Mouse (Mus musculus): ENCODE data around the gene Adra2a. TPM values are rescaled to one million over a fixed set of nuclear protein-coding genes. Genes with fewer than 3 reads are reported as not detected.

Gene Adra2a
- polyA plus RNA-seq, 1 experiment from 2014 or later, result 2.0 TPM

- Histone ChIP-seq H3K4me1 (replicated peaks; ENCODE audit: control insufficient read depth, insufficient read depth, low read length) (no peaks in the 10 kb centered on the region), H3K4me2 (ENCODE audit: low read depth, low read length, severe bottlenecking) (no peak overlapping the region), H3K9me3 (ENCODE audit: control insufficient read depth, low read length) (no peaks in the 10 kb centered on the region), H3K4me3 (ENCODE audit: low read depth, low read length) (no peak overlapping the region), H3K27me3 (ENCODE audit: control insufficient read depth, insufficient read depth, low read length) (no peaks in the 10 kb centered on the region), H3K9ac (ENCODE audit: low read length) (no peak overlapping the region), H3K27ac (ENCODE audit: low read depth, low read length) (no peak overlapping the region), H3K36me3 (ENCODE audit: control insufficient read depth, insufficient read depth, low read length) (no peaks in the 10 kb centered on the region)
- no peak for DNase-seq (ENCODE audit: low spot score)
- WGBS, result 87% methylated on average over 7 of the region's 7 CpGs
- ATAC-seq (replicated peaks; ENCODE audit: low FRiP score), result no peak
These were observed 24.5 kb downstream of the Adra2a start for GRCm38 (mm10) chr19:54068447-54068846.

GRCm38 (mm10) chr19:54070521-54070920 is 26.6 kb downstream of the Adra2a start:
- Histone ChIP-seq H3K4me1 (replicated peaks; ENCODE audit: control insufficient read depth, insufficient read depth, low read length) (no peaks in the 10 kb centered on the region), H3K27me3 (ENCODE audit: control insufficient read depth, insufficient read depth, low read length) (no peaks in the 10 kb centered on the region), H3K4me2 (ENCODE audit: low read depth, low read length, severe bottlenecking) (no peak overlapping the region), H3K36me3 (ENCODE audit: control insufficient read depth, insufficient read depth, low read length) (no peaks in the 10 kb centered on the region), H3K4me3 (ENCODE audit: low read depth, low read length) (no peak overlapping the region), H3K27ac (ENCODE audit: low read depth, low read length) (no peak overlapping the region), H3K9me3 (ENCODE audit: control insufficient read depth, low read length) (no peaks in the 10 kb centered on the region), H3K9ac (ENCODE audit: low read length) (no peak overlapping the region)
- 86% methylated on average over 5 of the region's 5 CpGs for WGBS
- DNase-seq (ENCODE audit: low spot score), result no peak
- no peak for ATAC-seq (replicated peaks; ENCODE audit: low FRiP score)

DNA sequence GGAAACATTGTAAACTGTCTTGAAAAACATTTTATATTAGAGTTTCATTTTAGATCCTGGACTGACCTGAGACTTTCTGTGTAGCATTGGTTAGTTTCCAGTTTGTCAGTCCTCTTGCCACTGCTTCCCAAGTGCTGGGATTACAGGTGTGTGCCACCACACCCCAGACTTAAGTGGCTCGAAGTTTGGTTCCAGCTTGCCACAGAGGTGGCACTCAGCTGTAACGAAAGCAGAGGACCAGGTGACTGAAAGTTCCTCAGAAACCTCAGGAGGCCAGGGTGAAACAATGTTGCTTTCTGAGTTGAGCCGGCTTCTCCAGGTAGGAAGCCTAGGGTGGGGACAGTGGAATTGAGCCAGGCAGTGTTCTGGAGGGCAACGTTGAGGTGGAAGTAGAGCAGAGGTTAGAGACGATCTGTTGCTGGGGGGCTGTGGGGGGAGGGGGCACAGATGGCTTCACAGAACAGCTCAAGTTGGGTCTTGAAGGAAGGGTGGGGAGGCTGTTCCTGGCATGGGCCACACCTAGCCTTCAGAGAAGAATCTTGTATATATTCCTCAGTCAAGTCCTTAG is 28.4 kb downstream of the Adra2a start:
- ATAC-seq (replicated peaks; ENCODE audit: low FRiP score) (no peak), DNase-seq (ENCODE audit: low spot score) (no peak)
- Histone ChIP-seq H3K4me2 (ENCODE audit: low read depth, low read length, severe bottlenecking) (no peak overlapping the region), H3K9ac (ENCODE audit: low read length) (no peak overlapping the region), H3K9me3 (ENCODE audit: control insufficient read depth, low read length) (no peaks in the 10 kb centered on the region), H3K36me3 (ENCODE audit: control insufficient read depth, insufficient read depth, low read length) (no peaks in the 10 kb centered on the region), H3K4me3 (ENCODE audit: low read depth, low read length) (no peak overlapping the region), H3K27me3 (ENCODE audit: control insufficient read depth, insufficient read depth, low read length) (no peaks in the 10 kb centered on the region), H3K27ac (ENCODE audit: low read depth, low read length) (no peak overlapping the region), H3K4me1 (replicated peaks; ENCODE audit: control insufficient read depth, insufficient read depth, low read length) (peaks cover 2% of the 10 kb centered on the region; the same call in 1 of the 2 replicates)
- 83% methylated on average over 5 of the region's 5 CpGs for WGBS

DNA sequence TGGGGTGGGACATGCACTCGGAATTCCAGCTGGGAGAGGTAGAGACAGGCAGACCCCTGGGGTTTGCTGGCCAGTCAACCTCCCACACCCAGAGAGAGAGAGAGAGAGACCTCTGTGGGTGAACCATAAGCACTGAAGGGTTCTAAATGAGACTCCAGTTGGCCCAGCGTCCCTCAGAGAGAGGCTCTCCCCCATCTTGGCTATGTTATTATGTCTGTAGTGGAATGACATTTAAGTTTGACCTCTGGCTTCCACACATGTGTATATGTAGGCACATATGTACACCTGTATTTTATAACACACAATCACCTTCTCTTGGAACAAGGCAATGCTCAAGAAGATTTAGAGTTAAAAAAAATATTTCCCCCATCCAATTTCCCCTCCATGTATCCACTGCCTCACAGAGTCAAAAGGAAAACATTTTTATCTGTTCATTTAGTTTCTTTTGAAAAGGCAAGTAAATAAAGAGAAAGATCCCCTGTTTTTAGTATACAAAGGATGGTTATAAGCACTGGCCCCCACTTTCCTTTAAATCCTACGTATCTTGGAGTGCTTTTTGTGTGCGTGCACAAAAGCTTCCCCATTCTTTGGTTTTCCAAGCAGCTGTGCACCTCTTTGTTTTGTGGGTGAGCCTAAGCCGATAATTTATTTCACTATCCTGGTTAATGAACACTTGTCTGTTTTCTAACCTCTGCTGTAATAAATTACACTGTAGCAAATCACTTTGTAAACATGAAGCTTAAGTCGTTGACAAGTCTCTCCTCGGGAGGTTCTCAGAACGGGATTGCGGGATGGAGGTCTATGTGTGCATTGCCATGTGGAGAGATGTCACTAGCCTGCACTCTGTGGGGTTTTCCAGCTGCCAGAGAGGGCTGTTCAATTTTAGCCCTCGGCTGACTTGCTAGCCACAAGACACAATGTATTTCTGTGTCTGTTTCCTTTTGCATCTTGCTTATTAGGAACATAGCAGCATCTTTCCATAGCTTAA is 32.7 kb downstream of the Adra2a start:
- Histone ChIP-seq H3K27ac (ENCODE audit: low read depth, low read length) (no peak overlapping the region), H3K4me2 (ENCODE audit: low read depth, low read length, severe bottlenecking) (no peak overlapping the region), H3K9me3 (ENCODE audit: control insufficient read depth, low read length) (no peaks in the 10 kb centered on the region), H3K27me3 (ENCODE audit: control insufficient read depth, insufficient read depth, low read length) (no peaks in the 10 kb centered on the region), H3K36me3 (ENCODE audit: control insufficient read depth, insufficient read depth, low read length) (no peaks in the 10 kb centered on the region), H3K4me3 (ENCODE audit: low read depth, low read length) (no peak overlapping the region), H3K9ac (ENCODE audit: low read length) (no peak overlapping the region), H3K4me1 (replicated peaks; ENCODE audit: control insufficient read depth, insufficient read depth, low read length) (peaks cover 2% of the 10 kb centered on the region; the same call in 1 of the 2 replicates)
- ATAC-seq (replicated peaks; ENCODE audit: low FRiP score), result no peak
- DNase-seq (ENCODE audit: low spot score), result no peak
- WGBS, result 25% methylated on average over 10 of the region's 10 CpGs

- H3K27ac ChIP-seq (ENCODE audit: low read depth, low read length), result no peak overlapping the region
- peaks cover 2% of the 10 kb centered on the region; the same call in 1 of the 2 replicates for H3K4me1 ChIP-seq (replicated peaks; ENCODE audit: control insufficient read depth, insufficient read depth, low read length)
- H3K27me3 ChIP-seq (ENCODE audit: control insufficient read depth, insufficient read depth, low read length), result no peaks in the 10 kb centered on the region
- H3K36me3 ChIP-seq (ENCODE audit: control insufficient read depth, insufficient read depth, low read length), result no peaks in the 10 kb centered on the region
- 91% methylated on average over 9 of the region's 9 CpGs for WGBS
- H3K9me3 ChIP-seq (ENCODE audit: control insufficient read depth, low read length), result no peaks in the 10 kb centered on the region
- H3K9ac ChIP-seq (ENCODE audit: low read length), result no peak overlapping the region
- H3K4me2 ChIP-seq (ENCODE audit: low read depth, low read length, severe bottlenecking), result no peak overlapping the region
- no peak overlapping the region for H3K4me3 ChIP-seq (ENCODE audit: low read depth, low read length)
- DNase-seq (ENCODE audit: low spot score) (no peak), ATAC-seq (replicated peaks; ENCODE audit: low FRiP score) (no peak)
These were observed 37.4 kb downstream of the Adra2a start for GRCm38 (mm10) chr19:54081303-54081702.

- no peaks in the 10 kb centered on the region for H3K9me3 ChIP-seq (ENCODE audit: control insufficient read depth, low read length)
- WGBS, result 87% methylated on average over 9 of the region's 9 CpGs
- H3K4me3 ChIP-seq (ENCODE audit: low read depth, low read length), result no peak overlapping the region
- H3K4me2 ChIP-seq (ENCODE audit: low read depth, low read length, severe bottlenecking), result no peak overlapping the region
- H3K27me3 ChIP-seq (ENCODE audit: control insufficient read depth, insufficient read depth, low read length), result no peaks in the 10 kb centered on the region
- H3K36me3 ChIP-seq (ENCODE audit: control insufficient read depth, insufficient read depth, low read length), result no peaks in the 10 kb centered on the region
- DNase-seq (ENCODE audit: low spot score), result no peak
- no peak overlapping the region for H3K9ac ChIP-seq (ENCODE audit: low read length)
- H3K4me1 ChIP-seq (replicated peaks; ENCODE audit: control insufficient read depth, insufficient read depth, low read length), result peaks cover 1% of the 10 kb centered on the region; the same call in 1 of the 2 replicates
- ATAC-seq (replicated peaks; ENCODE audit: low FRiP score), result no peak
- H3K27ac ChIP-seq (ENCODE audit: low read depth, low read length), result no peak overlapping the region
These were observed 37.8 kb downstream of the Adra2a start for GRCm38 (mm10) chr19:54081716-54082165.

DNA sequence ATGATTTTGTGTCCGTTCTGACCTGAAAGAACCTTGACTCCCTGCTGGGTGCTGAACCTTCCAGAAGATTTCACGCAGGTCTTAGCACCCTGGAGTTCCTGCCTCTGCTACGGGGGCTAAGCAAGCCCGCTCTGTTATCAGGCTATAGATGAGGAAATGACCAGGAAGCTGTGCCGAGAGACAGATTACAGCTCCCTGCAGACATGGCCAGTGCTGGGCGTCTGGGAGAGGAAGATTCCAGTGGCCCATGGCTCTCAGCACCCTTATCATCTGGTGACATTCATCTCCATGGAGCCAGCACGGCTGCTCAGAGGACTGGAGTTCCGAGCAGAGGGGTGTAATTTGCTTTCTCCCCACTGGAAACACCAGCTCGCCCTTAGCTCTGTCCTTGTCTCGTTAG is 43.4 kb downstream of the Adra2a start:
- 76% methylated on average over 10 of the region's 10 CpGs for WGBS
- DNase-seq (ENCODE audit: low spot score) (no peak), ATAC-seq (replicated peaks; ENCODE audit: low FRiP score) (no peak)
- no peaks in the 10 kb centered on the region for H3K36me3 ChIP-seq (ENCODE audit: control insufficient read depth, insufficient read depth, low read length)
- H3K9me3 ChIP-seq (ENCODE audit: control insufficient read depth, low read length), result no peaks in the 10 kb centered on the region
- H3K4me2 ChIP-seq (ENCODE audit: low read depth, low read length, severe bottlenecking), result no peak overlapping the region
- H3K9ac ChIP-seq (ENCODE audit: low read length), result no peak overlapping the region
- H3K27ac ChIP-seq (ENCODE audit: low read depth, low read length), result no peak overlapping the region
- H3K4me3 ChIP-seq (ENCODE audit: low read depth, low read length), result no peak overlapping the region
- H3K4me1 ChIP-seq (replicated peaks; ENCODE audit: control insufficient read depth, insufficient read depth, low read length), result no peaks in the 10 kb centered on the region
- H3K27me3 ChIP-seq (ENCODE audit: control insufficient read depth, insufficient read depth, low read length), result no peaks in the 10 kb centered on the region

DNA sequence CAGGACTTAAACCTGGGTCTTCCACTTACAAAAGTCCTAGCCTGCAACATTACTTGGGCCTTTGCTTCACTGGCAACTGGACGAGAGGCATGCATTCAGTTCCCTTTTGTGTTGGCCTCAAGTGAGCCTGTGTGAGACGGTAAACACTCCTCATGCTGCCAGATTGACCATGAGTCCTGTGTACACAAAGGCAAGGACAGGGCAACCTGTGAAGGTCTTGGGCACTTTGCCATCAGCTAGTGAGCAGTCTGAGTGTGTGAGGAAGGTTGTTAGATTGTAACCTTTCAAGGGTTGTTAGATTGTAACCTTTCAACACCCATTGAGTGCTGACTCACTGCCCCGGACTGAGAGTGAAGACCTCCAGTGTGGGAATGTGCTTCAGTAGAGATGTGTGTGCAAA is 49.6 kb downstream of the Adra2a start:
- Histone ChIP-seq H3K27me3 (ENCODE audit: control insufficient read depth, insufficient read depth, low read length) (no peaks in the 10 kb centered on the region), H3K4me1 (replicated peaks; ENCODE audit: control insufficient read depth, insufficient read depth, low read length) (peaks cover 3% of the 10 kb centered on the region; the same call in 1 of the 2 replicates), H3K9ac (ENCODE audit: low read length) (no peak overlapping the region), H3K4me3 (ENCODE audit: low read depth, low read length) (no peak overlapping the region), H3K9me3 (ENCODE audit: control insufficient read depth, low read length) (no peaks in the 10 kb centered on the region), H3K27ac (ENCODE audit: low read depth, low read length) (no peak overlapping the region), H3K4me2 (ENCODE audit: low read depth, low read length, severe bottlenecking) (no peak overlapping the region), H3K36me3 (ENCODE audit: control insufficient read depth, insufficient read depth, low read length) (no peaks in the 10 kb centered on the region)
- no peak for ATAC-seq (replicated peaks; ENCODE audit: low FRiP score)
- no peak for DNase-seq (ENCODE audit: low spot score)
- WGBS, result 88% methylated on average over 3 of the region's 3 CpGs

All from forebrain, embryonic 11.5 days (tissue).